Mouse (Mus musculus) stomach, postnatal 0 days (tissue): ENCODE measurements at regions not wholly inside any gene's neighbourhood (a gene's known extent, or its start where the extent isn't known, plus 50 kb on each side); places are given as distances from the start of the nearest gene placed in this dataset.

Experiments used
- ATAC-seq: fragments of 200-750 bp; cut with Nextera tagmentation; 2 replicates; pipeline ENCODE4 v1.8.0; 2017; ENCODE audit not compliant: low FRiP score, low TSS enrichment
- DNase-seq: peaks from one replicate; pipeline ENCODE4 v3.0.0-alpha.2; 2016; ENCODE audit warnings: low spot score
- H3K27ac ChIP-seq: fragments of 300-500 bp; sonication (generic); replicated peaks from 2 replicates; pipeline ENCODE4 v1.5.1; 2014; ENCODE audit warnings: mild to moderate bottlenecking, control low read depth
- H3K27me3 ChIP-seq: fragments of 300-500 bp; sonication (generic); 2 replicates; pipeline ENCODE4 v1.6.1; 2014; ENCODE audit warnings: low read length; ENCODE audit not compliant: control insufficient read depth, insufficient read depth
- H3K36me3 ChIP-seq: fragments of 300-500 bp; sonication (generic); 2 replicates; pipeline ENCODE4 v1.6.1; 2014; ENCODE audit warnings: low read length, mixed read lengths; ENCODE audit not compliant: control insufficient read depth, insufficient read depth
- H3K4me1 ChIP-seq: fragments of 300-500 bp; sonication (generic); replicated peaks from 2 replicates; pipeline ENCODE4 v1.6.1; 2014; ENCODE audit warnings: antibody characterized with exemption; ENCODE audit not compliant: control insufficient read depth, insufficient read depth
- H3K4me2 ChIP-seq: fragments of 300-500 bp; sonication (generic); replicated peaks from 2 replicates; pipeline ENCODE4 v1.6.1; 2014; ENCODE audit warnings: low read depth, mild to moderate bottlenecking, control low read depth, moderate library complexity
- H3K4me3 ChIP-seq: fragments of 300-500 bp; sonication (generic); 2 replicates; pipeline ENCODE4 v1.5.1; 2014; ENCODE audit warnings: low read depth, low read length, control low read depth
- H3K9ac ChIP-seq: fragments of 300-500 bp; sonication (generic); 2 replicates; pipeline ENCODE4 v1.6.1; 2014; ENCODE audit warnings: mild to moderate bottlenecking, low read length, control low read depth, mixed read lengths
- H3K9me3 ChIP-seq: fragments of 300-500 bp; sonication (generic); 2 replicates; pipeline ENCODE4 v1.6.1; 2016; ENCODE audit warnings: low read length; ENCODE audit not compliant: control insufficient read depth
- CTCF ChIP-seq: IDR thresholded peaks from 2 replicates; pipeline ENCODE4 v1.5.1; 2016; ENCODE audit warnings: antibody characterized with exemption, low read depth, mild to moderate bottlenecking, moderate library complexity
- EP300 ChIP-seq: optimal IDR thresholded peaks from 2 replicates; pipeline ENCODE3; 2016; ENCODE audit warnings: antibody characterized with exemption
- WGBS: fragments of 180-500 bp; shearing (Covaris S2); extraction: QIAGEN DNeasy Blood & Tissue Kit; methylation state at CpG from one replicate; pipeline ENCODE4 v1.1.7; 2014; 5-methylcytosine and 5-hydroxymethylcytosine counted together

DNA sequence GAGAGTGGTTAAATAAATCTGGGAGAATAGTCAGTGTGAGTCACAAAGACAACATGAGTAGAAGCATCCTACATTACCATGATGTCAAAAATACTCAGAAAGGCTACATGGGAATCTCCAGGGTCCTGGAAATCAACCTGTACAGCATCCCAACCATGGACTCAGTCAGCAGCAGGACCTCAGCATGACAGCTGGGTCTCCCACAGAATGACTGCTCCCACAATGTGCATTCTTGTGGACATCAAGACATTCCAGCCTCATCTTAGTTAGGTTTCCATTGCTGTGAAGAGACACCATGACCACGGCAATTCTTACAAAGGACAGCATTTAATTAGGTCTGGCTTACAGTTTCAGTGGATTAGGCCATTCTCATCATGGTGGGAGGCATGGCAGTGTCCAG, 93.8 kb upstream of the Mapk10 start:
- no peaks in the 10 kb centered on the region for H3K27me3 ChIP-seq
- no peak overlapping the region for H3K27ac ChIP-seq
- H3K4me3 ChIP-seq = no peak overlapping the region
- no peak for ATAC-seq
- H3K9me3 ChIP-seq = no peaks in the 10 kb centered on the region
- no peaks in the 10 kb centered on the region for H3K36me3 ChIP-seq
- no peak overlapping the region for H3K9ac ChIP-seq
- 85% methylated on average over 1 of the region's 1 CpGs for WGBS
- no peak for DNase-seq
- no peaks in the 10 kb centered on the region for H3K4me1 ChIP-seq
- no peak for TF ChIP-seq EP300
- TF ChIP-seq CTCF = no peak
- no peak overlapping the region for H3K4me2 ChIP-seq

- H3K36me3 ChIP-seq = no peaks in the 10 kb centered on the region
- no peak overlapping the region for H3K27ac ChIP-seq
- H3K4me1 ChIP-seq = no peaks in the 10 kb centered on the region
- H3K9me3 ChIP-seq = no peaks in the 10 kb centered on the region
- WGBS = 95% methylated on average over 10 of the region's 10 CpGs
- H3K9ac ChIP-seq = no peak overlapping the region
- no peaks in the 10 kb centered on the region for H3K27me3 ChIP-seq
- H3K4me2 ChIP-seq = no peak overlapping the region
- no peak for ATAC-seq
- no peak for TF ChIP-seq CTCF
- no peak for TF ChIP-seq EP300
- no peak overlapping the region for H3K4me3 ChIP-seq
- DNase-seq = no peak
Measured at GRCm38 (mm10) chr5:103302744-103303143, 91.6 kb upstream of the Mapk10 start.

DNA sequence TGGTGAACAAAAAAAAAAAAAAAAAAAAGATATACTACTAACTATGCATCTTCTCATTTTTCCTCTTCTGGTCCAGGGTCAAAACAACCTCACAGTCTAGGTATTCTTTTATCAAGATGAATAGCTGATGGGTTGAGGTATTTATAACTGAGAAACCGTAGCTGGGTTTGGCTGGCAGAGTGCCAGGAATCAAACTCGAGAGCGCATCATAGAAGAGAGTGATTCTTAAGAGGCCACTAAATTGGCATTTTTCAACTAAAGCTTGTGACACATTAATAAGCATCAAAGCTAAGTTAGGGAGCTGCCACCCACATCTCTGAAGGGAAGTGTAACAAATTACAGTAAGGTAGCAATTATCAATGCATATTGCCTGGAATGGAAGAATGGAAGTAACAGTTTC, 90.2 kb upstream of the Mapk10 start:
- no peak for ATAC-seq

DNA sequence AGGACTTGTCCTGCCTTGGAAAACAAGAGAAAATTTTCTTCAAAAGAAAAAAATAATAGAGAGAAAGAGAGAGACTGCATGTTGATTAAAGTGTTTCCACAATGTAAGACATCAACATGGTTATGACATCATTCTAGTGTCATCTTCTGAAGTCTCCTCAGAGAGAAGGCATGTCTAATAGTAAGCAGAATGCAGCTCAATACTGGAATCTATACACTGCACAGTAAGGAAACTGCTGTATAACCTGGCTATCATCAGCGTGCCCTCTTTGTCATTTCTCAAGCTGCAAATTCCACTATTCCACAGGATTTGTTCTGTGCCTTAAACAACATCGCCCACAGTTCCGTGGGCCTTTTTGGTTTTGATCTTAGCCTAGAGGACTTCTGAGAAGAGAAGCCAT, 82.8 kb upstream of the Mapk10 start:
- no peak for ATAC-seq

More for the DNA sequence above, 90.2 kb upstream of the Mapk10 start:
- no peak overlapping the region for H3K4me3 ChIP-seq
- WGBS = 41% methylated on average over 3 of the region's 3 CpGs
- no peak for TF ChIP-seq EP300
- no peak for TF ChIP-seq CTCF
- no peaks in the 10 kb centered on the region for H3K9me3 ChIP-seq
- no peak overlapping the region for H3K27ac ChIP-seq
- H3K4me2 ChIP-seq = no peak overlapping the region
- H3K4me1 ChIP-seq = no peaks in the 10 kb centered on the region
- no peak overlapping the region for H3K9ac ChIP-seq
- no peaks in the 10 kb centered on the region for H3K27me3 ChIP-seq
- no peaks in the 10 kb centered on the region for H3K36me3 ChIP-seq
- DNase-seq = no peak

DNA sequence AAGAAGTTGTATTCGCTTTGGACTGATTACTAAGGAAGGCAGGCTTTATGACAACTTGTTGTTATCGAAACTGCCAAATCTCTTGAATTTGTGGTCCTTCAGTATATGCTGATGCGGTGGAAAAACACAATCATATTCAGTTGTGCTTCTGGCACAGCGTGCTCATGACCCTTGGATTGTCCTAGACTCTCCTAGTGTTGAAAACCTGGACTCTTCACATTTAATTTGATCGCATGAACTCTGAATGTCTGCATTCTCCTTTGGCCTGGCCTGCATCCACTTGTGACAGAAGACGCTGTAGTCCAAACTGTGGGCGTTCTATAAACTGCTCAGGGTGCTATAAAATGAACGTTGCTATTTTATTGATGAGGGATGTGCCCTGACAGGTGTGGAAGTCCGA, 80.6 kb upstream of the Mapk10 start:
- Histone ChIP-seq H3K9ac (no peak overlapping the region), H3K4me2 (no peak overlapping the region), H3K36me3 (no peaks in the 10 kb centered on the region), H3K27ac (no peak overlapping the region), H3K27me3 (no peaks in the 10 kb centered on the region), H3K4me3 (no peak overlapping the region), H3K4me1 (no peaks in the 10 kb centered on the region), H3K9me3 (no peaks in the 10 kb centered on the region)
- 84% methylated on average over 9 of the region's 9 CpGs for WGBS
- ATAC-seq = no peak
- no peak for DNase-seq
- TF ChIP-seq CTCF (no peak), EP300 (no peak)

More for the DNA sequence above, 82.8 kb upstream of the Mapk10 start:
- no peak for TF ChIP-seq EP300
- no peak for TF ChIP-seq CTCF
- Histone ChIP-seq H3K9ac (no peak overlapping the region), H3K4me3 (no peak overlapping the region), H3K36me3 (no peaks in the 10 kb centered on the region), H3K9me3 (no peaks in the 10 kb centered on the region), H3K27me3 (no peaks in the 10 kb centered on the region), H3K27ac (no peak overlapping the region), H3K4me1 (no peaks in the 10 kb centered on the region), H3K4me2 (no peak overlapping the region)
- no peak for DNase-seq
- 55% methylated on average over 3 of the region's 3 CpGs for WGBS

GRCm38 (mm10) chr5:103291219-103291618, 80.1 kb upstream of the Mapk10 start:
- H3K27ac ChIP-seq = no peak overlapping the region
- H3K4me2 ChIP-seq = no peak overlapping the region
- WGBS = 65% methylated on average over 8 of the region's 8 CpGs
- no peak for TF ChIP-seq CTCF
- no peak for TF ChIP-seq EP300
- H3K9ac ChIP-seq = no peak overlapping the region
- H3K27me3 ChIP-seq = no peaks in the 10 kb centered on the region
- ATAC-seq (no peak), DNase-seq (peak; percentile 15)
- H3K4me3 ChIP-seq = no peak overlapping the region
- no peaks in the 10 kb centered on the region for H3K36me3 ChIP-seq
- H3K9me3 ChIP-seq = no peaks in the 10 kb centered on the region
- H3K4me1 ChIP-seq = no peaks in the 10 kb centered on the region
